20 mouse cellular contexts compared by ENCODE assay signal in genomic region chr3:41092311-41092710, GRCm38 (mm10). TPM values are rescaled to one million over a fixed set of nuclear protein-coding genes. Genes with fewer than 3 reads are reported as not detected.
DNase-seq lines count a peak whose midpoint lies in the region; ATAC-seq and TF ChIP-seq lines count a peak whose summit lies in the region.
"Had no signal": no experiment of that assay in that cellular context is flagged by ENCODE, and none has a peak within 500 bp of the region (broad histone marks: within the 10 kb centered on the region; RNA-seq: fewer than 3 reads in every experiment).

No protein-coding gene starts in this region.

- ATAC-seq in kidney, embryonic 14.5 days (ENCODE audit: low FRiP score, low TSS enrichment): no peak
- ATAC-seq in intestine, embryonic 15.5 days: peak; percentile 75
- peak; percentile 74 for ATAC-seq in intestine, postnatal 0 days
- ATAC-seq in liver, postnatal 0 days: no peak
- ATAC-seq: forebrain, embryonic 13.5 days; forebrain, postnatal 0 days; Patski had no signal

- no peaks in the 10 kb centered on the region for H3K36me3 ChIP-seq in kidney, embryonic 14.5 days (ENCODE audit: control insufficient read depth, insufficient read depth, low read length)
- no peaks in the 10 kb centered on the region for H3K36me3 ChIP-seq in intestine, embryonic 15.5 days
- H3K36me3 ChIP-seq in intestine, postnatal 0 days (ENCODE audit: control insufficient read depth, insufficient read depth): no peaks in the 10 kb centered on the region
- H3K36me3 ChIP-seq in liver, postnatal 0 days (replicated peaks; ENCODE audit: insufficient read depth, low read length): no peaks in the 10 kb centered on the region
- H3K36me3 ChIP-seq: embryonic facial prominence, embryonic 10.5 days; hindbrain, embryonic 12.5 days had no signal

- H3K4me1 ChIP-seq in kidney, embryonic 14.5 days (ENCODE audit: control insufficient read depth, insufficient read depth, low read length): no peaks in the 10 kb centered on the region
- H3K4me1 ChIP-seq in intestine, embryonic 15.5 days (replicated peaks): no peaks in the 10 kb centered on the region
- no peaks in the 10 kb centered on the region for H3K4me1 ChIP-seq in intestine, postnatal 0 days (replicated peaks; ENCODE audit: control insufficient read depth, insufficient read depth, low read length)
- H3K4me1 ChIP-seq in liver, postnatal 0 days (ENCODE audit: insufficient read depth): no peaks in the 10 kb centered on the region
- H3K4me1 ChIP-seq: embryonic facial prominence, embryonic 10.5 days; forebrain, embryonic 13.5 days; hindbrain, embryonic 12.5 days had no signal

- 75% methylated on average over 4 of the region's 4 CpGs for WGBS in kidney, embryonic 14.5 days
- WGBS in intestine, embryonic 15.5 days: 72% methylated on average over 4 of the region's 4 CpGs
- WGBS in intestine, postnatal 0 days: 44% methylated on average over 4 of the region's 4 CpGs
- 68% methylated on average over 4 of the region's 4 CpGs for WGBS in liver, postnatal 0 days (ENCODE audit: insufficient replicate concordance)

- peak; percentile 21 for DNase-seq in kidney, adult 18-20 months
- DNase-seq in kidney, postnatal 25 days: peak; percentile 27 to 62
- no peak for DNase-seq in liver, postnatal 0 days
- DNase-seq in layer of hippocampus, adult 8-10 months (ENCODE audit: low spot score in 2 of 2): no peak
- DNase-seq: adrenal gland, adult 2 months; adrenal gland, postnatal 25 days; cerebellum, adult 18-20 months; cerebellum, adult 9-11 months; cerebellum, postnatal 36 days; forebrain, postnatal 0 days; gastrocnemius, postnatal 25 days; heart, postnatal 10 days; heart, postnatal 4 days had no signal

- no peak overlapping the region for H3K4me2 ChIP-seq in kidney, embryonic 14.5 days (replicated peaks; ENCODE audit: low read depth, low read length)
- H3K4me2 ChIP-seq in intestine, embryonic 15.5 days (replicated peaks): no peak overlapping the region
- H3K4me2 ChIP-seq in intestine, postnatal 0 days (replicated peaks; ENCODE audit: low read depth): no peak overlapping the region
- H3K4me2 ChIP-seq in liver, postnatal 0 days (ENCODE audit: low read depth, low read length): no peak overlapping the region
- H3K4me2 ChIP-seq: forebrain, embryonic 13.5 days; hindbrain, embryonic 12.5 days had no signal

- no peak overlapping the region for H3K9ac ChIP-seq in kidney, embryonic 14.5 days (ENCODE audit: low read depth, low read length)
- no peak overlapping the region for H3K9ac ChIP-seq in intestine, embryonic 15.5 days
- H3K9ac ChIP-seq in intestine, postnatal 0 days (ENCODE audit: low read depth, low read length): no peak overlapping the region
- no peak overlapping the region for H3K9ac ChIP-seq in liver, postnatal 0 days (replicated peaks)
- H3K9ac ChIP-seq: forebrain, embryonic 13.5 days; forebrain, postnatal 0 days; hindbrain, embryonic 12.5 days had no signal

- no peak for TF ChIP-seq CTCF in intestine, postnatal 0 days (IDR thresholded peaks at IDR 0.05; ENCODE audit: low read depth)
- no peak for TF ChIP-seq CTCF in liver, postnatal 0 days (IDR thresholded peaks at IDR 0.05; ENCODE audit: low read depth)

- H3K27ac ChIP-seq in kidney, embryonic 14.5 days (ENCODE audit: low read depth, low read length): no peak overlapping the region
- H3K27ac ChIP-seq in intestine, embryonic 15.5 days: no peak overlapping the region
- peak overlapping the region; percentile 60 for H3K27ac ChIP-seq in intestine, postnatal 0 days (ENCODE audit: low read depth, low read length)
- H3K27ac ChIP-seq in liver, postnatal 0 days (ENCODE audit: low read depth): no peak overlapping the region
- H3K27ac ChIP-seq: embryonic facial prominence, embryonic 10.5 days; forebrain, embryonic 13.5 days; hindbrain, embryonic 12.5 days had no signal

- H3K9me3 ChIP-seq in kidney, embryonic 14.5 days (ENCODE audit: control insufficient read depth, low read length): no peaks in the 10 kb centered on the region
- H3K9me3 ChIP-seq in intestine, embryonic 15.5 days: no peaks in the 10 kb centered on the region
- H3K9me3 ChIP-seq in intestine, postnatal 0 days (ENCODE audit: control insufficient read depth): no peaks in the 10 kb centered on the region
- no peaks in the 10 kb centered on the region for H3K9me3 ChIP-seq in liver, postnatal 0 days (ENCODE audit: low read length)
- H3K9me3 ChIP-seq: embryonic facial prominence, embryonic 10.5 days; forebrain, embryonic 13.5 days; hindbrain, embryonic 12.5 days had no signal

- H3K27me3 ChIP-seq in kidney, embryonic 14.5 days (ENCODE audit: control insufficient read depth, insufficient read depth, low read length): no peaks in the 10 kb centered on the region
- no peaks in the 10 kb centered on the region for H3K27me3 ChIP-seq in intestine, embryonic 15.5 days (replicated peaks)
- no peaks in the 10 kb centered on the region for H3K27me3 ChIP-seq in intestine, postnatal 0 days (replicated peaks; ENCODE audit: control insufficient read depth, insufficient read depth, low read length)
- no peaks in the 10 kb centered on the region for H3K27me3 ChIP-seq in liver, postnatal 0 days (ENCODE audit: insufficient read depth, low read length)
- H3K27me3 ChIP-seq: forebrain, embryonic 13.5 days; hindbrain, embryonic 12.5 days; Patski had no signal

- no peak for TF ChIP-seq EP300 in liver, postnatal 0 days (IDR thresholded peaks at IDR 0.05; ENCODE audit: low read depth)

- H3K4me3 ChIP-seq in kidney, embryonic 14.5 days (ENCODE audit: low read length): no peak overlapping the region
- no peak overlapping the region for H3K4me3 ChIP-seq in intestine, embryonic 15.5 days (replicated peaks)
- no peak overlapping the region for H3K4me3 ChIP-seq in intestine, postnatal 0 days (ENCODE audit: low read depth, low read length)
- H3K4me3 ChIP-seq in liver, postnatal 0 days (ENCODE audit: low read depth, low read length): no peak overlapping the region
- H3K4me3 ChIP-seq: embryonic facial prominence, embryonic 10.5 days; forebrain, embryonic 13.5 days; hindbrain, embryonic 12.5 days had no signal

RNA-seq across cellular contexts. Expression of gene Pgrmc2, which starts 9.5 kb away (rescaled TPM):
- 22.8 and 28.9 TPM in 2 replicates for polyA plus RNA-seq in kidney, embryonic 14.5 days (2014; fragmentation: Nextera tagmentation; extraction: Ambion mirVana)
- 56.2 and 60.8 TPM in 2 replicates for polyA plus RNA-seq in intestine, embryonic 15.5 days (2015; fragmentation: Nextera tagmentation; extraction: Ambion mirVana)
- polyA plus RNA-seq in intestine, postnatal 0 days (2015; fragmentation: Nextera tagmentation; extraction: Ambion mirVana): 95.8 and 96.2 TPM in 2 replicates
- 17.1 and 18.6 TPM in 2 replicates for polyA plus RNA-seq in liver, postnatal 0 days (2015; fragmentation: Nextera tagmentation; extraction: Ambion mirVana)
- total RNA-seq in layer of hippocampus, adult 8-10 months (2022): 10 to 100 TPM; 53.6 to 63.9 (median 59.0) TPM

Comparison
In these comparisons a context has a peak if more than half of its experiments do, and no peak if none do; other contexts are left out.
1. DNase-seq: peak in kidney, adult 18-20 months (single experiment) and kidney, postnatal 25 days (2 of 2); none in liver, postnatal 0 days (single experiment) and layer of hippocampus, adult 8-10 months (0 of 2).
2. ATAC-seq: peak in intestine, embryonic 15.5 days (single experiment) and intestine, postnatal 0 days (single experiment); none in kidney, embryonic 14.5 days (single experiment) and liver, postnatal 0 days (single experiment).